25 mouse cellular contexts compared by ENCODE assay signal in genomic region chr5:120981211-120981610, GRCm38 (mm10). TPM values are rescaled to one million over a fixed set of nuclear protein-coding genes. Genes with fewer than 3 reads are reported as not detected.
"Had no signal": no experiment of that assay in that cellular context is flagged by ENCODE, and none has a peak within 500 bp of the region (broad histone marks: within the 10 kb centered on the region; RNA-seq: fewer than 3 reads in every experiment).

No protein-coding gene starts in this region.

- H3K9ac ChIP-seq: limb, embryonic 13.5 days; liver, embryonic 12.5 days; liver, embryonic 15.5 days; lung, embryonic 15.5 days; midbrain, embryonic 13.5 days; stomach, embryonic 15.5 days had no signal

- H3K4me3 ChIP-seq: layer of hippocampus, adult 2 months; limb, embryonic 10.5 days; limb, embryonic 13.5 days; liver, embryonic 12.5 days; liver, embryonic 15.5 days; lung, embryonic 15.5 days; megakaryocyte, embryonic 14.5 days; midbrain, embryonic 10.5 days; midbrain, embryonic 13.5 days; myocyte; stomach, embryonic 15.5 days had no signal

- H3K27me3 ChIP-seq: limb, embryonic 13.5 days; liver, embryonic 12.5 days; liver, embryonic 15.5 days; lung, embryonic 15.5 days; midbrain, embryonic 13.5 days; stomach, embryonic 15.5 days had no signal

- H3K9me3 ChIP-seq: lung, embryonic 15.5 days; midbrain, embryonic 13.5 days; stomach, embryonic 15.5 days had no signal

- DNase-seq: kidney, postnatal 25 days; layer of hippocampus, adult 9-11 months; liver; lung, adult 18-20 months; lung, postnatal 10 days; lung, postnatal 36 days; retina, postnatal 1 day; right cerebral cortex, postnatal 25 days; spleen, adult 18-20 months; thymus, adult 18-20 months; thymus, postnatal 36 days had no signal

- H3K4me2 ChIP-seq: limb, embryonic 13.5 days; liver, embryonic 12.5 days; liver, embryonic 15.5 days; lung, embryonic 15.5 days; midbrain, embryonic 13.5 days; stomach, embryonic 15.5 days had no signal

- H3K27ac ChIP-seq: kidney, postnatal 0 days; layer of hippocampus, adult 2 months; limb, embryonic 10.5 days; limb, embryonic 13.5 days; liver, embryonic 12.5 days; liver, embryonic 15.5 days; lung, embryonic 15.5 days; midbrain, embryonic 10.5 days; midbrain, embryonic 13.5 days; stomach, embryonic 15.5 days had no signal

- H3K36me3 ChIP-seq: limb, embryonic 10.5 days; limb, embryonic 13.5 days; liver, embryonic 12.5 days; liver, embryonic 15.5 days; lung, embryonic 15.5 days; midbrain, embryonic 10.5 days; midbrain, embryonic 13.5 days; stomach, embryonic 15.5 days had no signal

- ATAC-seq: liver, embryonic 12.5 days; midbrain, embryonic 13.5 days; midbrain, embryonic 16.5 days had no signal

- H3K4me1 ChIP-seq: limb, embryonic 10.5 days; limb, embryonic 13.5 days; liver, embryonic 12.5 days; liver, embryonic 15.5 days; lung, embryonic 15.5 days; megakaryocyte, embryonic 14.5 days; midbrain, embryonic 10.5 days; midbrain, embryonic 13.5 days; stomach, embryonic 15.5 days had no signal

RNA-seq across cellular contexts. Expression of gene Rph3a, which starts 28.7 kb away (rescaled TPM):
- polyA plus RNA-seq: kidney, embryonic 14.5 days; limb, embryonic 10.5 days; liver, embryonic 12.5 days had no signal
